ENCODE assay signal across 10 mouse cellular contexts in the genomic region with DNA sequence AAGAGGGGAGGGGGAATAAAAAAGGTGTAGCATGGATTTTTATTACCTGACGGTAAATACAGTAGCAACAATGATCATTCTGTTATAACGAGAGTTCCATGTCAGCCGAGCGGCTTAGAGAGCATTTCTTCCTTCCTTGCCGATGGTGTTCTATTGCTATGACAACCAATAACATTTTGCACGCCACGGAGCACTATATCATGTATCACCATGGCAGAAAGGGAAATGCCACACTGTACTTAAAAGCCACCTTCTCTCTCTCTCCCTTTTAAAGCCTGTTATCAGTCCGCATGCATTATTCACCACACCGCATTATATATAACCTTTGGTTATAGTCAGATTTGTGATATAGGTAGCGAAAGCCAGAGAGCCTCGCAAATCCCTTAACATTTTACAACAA.
A peak's percentile ranks its signal among the peaks of the same experiment; 100 is the strongest.
DNase-seq lines count a peak whose midpoint lies in the region; ATAC-seq and TF ChIP-seq lines count a peak whose summit lies in the region.
"Had no signal": no experiment of that assay in that cellular context is flagged by ENCODE, and none has a peak within 500 bp of the region (broad histone marks: within the 10 kb centered on the region; RNA-seq: fewer than 3 reads in every experiment).

No protein-coding gene starts in this region.

- no peaks in the 10 kb centered on the region for H3K36me3 ChIP-seq in hindbrain, embryonic 14.5 days (replicated peaks; ENCODE audit: control insufficient read depth, insufficient read depth)
- no peaks in the 10 kb centered on the region for H3K36me3 ChIP-seq in midbrain, postnatal 0 days (ENCODE audit: insufficient read depth, low read length)
- H3K36me3 ChIP-seq in heart, embryonic 11.5 days (ENCODE audit: control insufficient read depth, insufficient read depth, low read length), result 0 out of 2 replicates have a peak, but pooled peaks cover 2% of the 10 kb centered on the region
- H3K36me3 ChIP-seq: limb, embryonic 15.5 days had no signal

- no peak for TF ChIP-seq CTCF in layer of hippocampus, adult 2 months (conservative IDR thresholded peaks at IDR 0.05)
- no peak for TF ChIP-seq CTCF in midbrain, postnatal 0 days (IDR thresholded peaks at IDR 0.05)

- peak overlapping the region; percentile 17; the same call in 1 of the 2 replicates for H3K4me2 ChIP-seq in hindbrain, embryonic 14.5 days (replicated peaks)
- peak overlapping the region; percentile 12; the same call in 1 of the 2 replicates for H3K4me2 ChIP-seq in midbrain, postnatal 0 days (ENCODE audit: low read depth, low read length, poor library complexity, severe bottlenecking)
- H3K4me2 ChIP-seq in heart, embryonic 11.5 days, result no peak overlapping the region
- H3K4me2 ChIP-seq: limb, embryonic 15.5 days had no signal

- H3K4me3 ChIP-seq in layer of hippocampus, adult 2 months, result peak overlapping the region; percentile 41
- no peak overlapping the region for H3K4me3 ChIP-seq in hindbrain, embryonic 14.5 days (replicated peaks; ENCODE audit: low read length)
- H3K4me3 ChIP-seq in midbrain, postnatal 0 days (ENCODE audit: low read depth, low read length), result no peak overlapping the region
- no peak overlapping the region for H3K4me3 ChIP-seq in heart, embryonic 11.5 days (ENCODE audit: low read depth, low read length)
- H3K4me3 ChIP-seq: limb, embryonic 15.5 days; megakaryocyte, embryonic 14.5 days had no signal

- DNase-seq in layer of hippocampus, adult 2 months (ENCODE audit: low spot score in 2 of 2), result no peak
- no peak for DNase-seq in layer of hippocampus, adult 9-11 months
- DNase-seq in hindbrain, embryonic 14.5 days (ENCODE audit: low spot score), result no peak
- peak; percentile 50 for DNase-seq in midbrain, postnatal 0 days (ENCODE audit: low spot score)
- no peak for DNase-seq in adrenal gland, postnatal 25 days
- DNase-seq: kidney, adult 11 months had no signal

- no peaks in the 10 kb centered on the region for H3K9me3 ChIP-seq in hindbrain, embryonic 14.5 days (ENCODE audit: control insufficient read depth, low read length)
- H3K9me3 ChIP-seq in midbrain, postnatal 0 days (ENCODE audit: low read length), result no peaks in the 10 kb centered on the region
- no peaks in the 10 kb centered on the region for H3K9me3 ChIP-seq in heart, embryonic 11.5 days (replicated peaks; ENCODE audit: control insufficient read depth, low read length)
- H3K9me3 ChIP-seq: limb, embryonic 15.5 days; megakaryocyte, embryonic 14.5 days had no signal

- no peaks in the 10 kb centered on the region for H3K27me3 ChIP-seq in hindbrain, embryonic 14.5 days (ENCODE audit: control insufficient read depth, insufficient read depth, low read length)
- H3K27me3 ChIP-seq in midbrain, postnatal 0 days (ENCODE audit: insufficient read depth, low read length), result no peaks in the 10 kb centered on the region
- H3K27me3 ChIP-seq in heart, embryonic 11.5 days (ENCODE audit: control insufficient read depth, insufficient read depth, low read length), result no peaks in the 10 kb centered on the region
- H3K27me3 ChIP-seq: limb, embryonic 15.5 days had no signal

- peaks cover 34% of the 10 kb centered on the region for H3K4me1 ChIP-seq in hindbrain, embryonic 14.5 days (replicated peaks; ENCODE audit: control insufficient read depth, insufficient read depth, low read length)
- peaks cover 24% of the 10 kb centered on the region for H3K4me1 ChIP-seq in midbrain, postnatal 0 days (ENCODE audit: insufficient read depth, low read length)
- peaks cover 7% of the 10 kb centered on the region; the same call in 1 of the 2 replicates for H3K4me1 ChIP-seq in heart, embryonic 11.5 days (ENCODE audit: control insufficient read depth, insufficient read depth, low read length)

- no peak overlapping the region for H3K9ac ChIP-seq in hindbrain, embryonic 14.5 days
- H3K9ac ChIP-seq in midbrain, postnatal 0 days (replicated peaks; ENCODE audit: low read length, poor library complexity, severe bottlenecking), result no peak overlapping the region
- H3K9ac ChIP-seq in heart, embryonic 11.5 days (ENCODE audit: low read depth, low read length), result no peak overlapping the region
- H3K9ac ChIP-seq: limb, embryonic 15.5 days had no signal

- WGBS in hindbrain, embryonic 14.5 days, result 43% methylated on average over 11 of the region's 11 CpGs
- WGBS in midbrain, postnatal 0 days, result 23% methylated on average over 11 of the region's 11 CpGs
- 89% methylated on average over 11 of the region's 11 CpGs for WGBS in heart, embryonic 11.5 days (ENCODE audit: insufficient replicate concordance)

- ATAC-seq in common myeloid progenitor, adult 5-6 weeks (replicated peaks; ENCODE audit: low read depth, poor library complexity, severe bottlenecking), result peak; percentile 90
- peak; percentile 54; the same call in 1 of the 2 replicates for ATAC-seq in hindbrain, embryonic 14.5 days (ENCODE audit: low FRiP score)
- peak; percentile 68; the same call in 1 of the 2 replicates for ATAC-seq in midbrain, postnatal 0 days (ENCODE audit: low FRiP score)
- ATAC-seq in heart, embryonic 11.5 days (replicated peaks; ENCODE audit: insufficient number of reproducible peaks, low FRiP score, low TSS enrichment), result no peak

- peak overlapping the region; percentile 73 for H3K27ac ChIP-seq in layer of hippocampus, adult 2 months
- peak overlapping the region; percentile 65 for H3K27ac ChIP-seq in hindbrain, embryonic 14.5 days
- H3K27ac ChIP-seq in midbrain, postnatal 0 days (ENCODE audit: low read depth, low read length), result peak overlapping the region; percentile 43; the same call in 1 of the 2 replicates
- no peak overlapping the region for H3K27ac ChIP-seq in heart, embryonic 11.5 days (ENCODE audit: low read depth, low read length)
- H3K27ac ChIP-seq: limb, embryonic 15.5 days had no signal
